Mouse (Mus musculus) fat pad, adult 2 months (tissue): ENCODE data around the gene Gm21860.
"Not testable (repeated sequence)": the region's sequence is repeated elsewhere in the genome, so short reads cannot be mapped to it uniquely, and the experiment has no call there.

Experiments
- DNase-seq: peaks from one replicate; pipeline ENCODE4 v3.0.0-alpha.2; 2011; ENCODE audit warnings: low read depth, low spot score; ENCODE audit errors: extremely low read depth

Gm21860 gene

DNA sequence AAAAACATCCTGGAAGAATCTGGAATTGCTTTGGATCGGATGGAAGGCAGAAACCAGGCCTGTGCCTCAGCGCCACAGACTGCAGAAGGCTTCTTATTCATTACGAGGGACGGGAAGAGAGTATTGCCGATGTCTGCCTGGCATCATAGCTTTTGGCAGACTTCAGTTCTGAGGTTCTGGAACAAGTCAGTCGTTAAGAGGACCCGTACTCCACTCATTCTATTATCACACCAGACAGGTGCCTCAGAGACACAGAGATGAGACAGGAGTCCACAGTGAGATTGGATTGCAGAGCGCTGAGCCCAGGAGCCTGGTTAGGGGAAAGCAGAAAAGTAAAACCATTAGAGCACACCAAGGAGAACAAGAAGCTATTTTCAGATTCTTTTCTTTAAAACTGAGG lies at the start of gene Gm21860:
Gene Gm21860, minus strand, starts transcription at position 101 of the 400 bp plus-strand sequence.
- DNase-seq, result not testable (repeated sequence)

DNA sequence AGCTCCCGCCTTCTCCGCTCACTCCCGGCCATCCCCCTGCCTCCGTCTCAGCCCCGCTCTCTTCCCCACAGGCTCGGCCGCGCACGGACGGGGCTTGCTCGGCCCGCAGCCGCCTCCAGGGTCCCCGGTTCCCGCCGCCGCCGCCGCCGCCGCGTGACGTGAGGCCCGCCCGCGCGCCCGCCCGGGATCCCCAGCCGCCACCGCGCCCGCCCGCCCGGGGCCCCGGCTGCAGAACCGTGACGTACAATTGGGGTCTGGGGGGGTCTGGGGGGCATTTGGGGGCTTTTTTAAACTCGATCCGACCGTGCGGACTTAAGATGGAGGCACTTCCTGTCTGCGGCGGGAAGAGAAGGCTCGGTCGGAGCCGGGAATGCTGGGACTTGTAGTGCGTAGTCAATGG lies 29.8 kb upstream of the Gm21860 start, which contains the start of gene Gm47283:
Gene Gm47283, plus strand, starts transcription at position 301 of the 400 bp plus-strand sequence.
- DNase-seq, result not testable (repeated sequence)

DNA sequence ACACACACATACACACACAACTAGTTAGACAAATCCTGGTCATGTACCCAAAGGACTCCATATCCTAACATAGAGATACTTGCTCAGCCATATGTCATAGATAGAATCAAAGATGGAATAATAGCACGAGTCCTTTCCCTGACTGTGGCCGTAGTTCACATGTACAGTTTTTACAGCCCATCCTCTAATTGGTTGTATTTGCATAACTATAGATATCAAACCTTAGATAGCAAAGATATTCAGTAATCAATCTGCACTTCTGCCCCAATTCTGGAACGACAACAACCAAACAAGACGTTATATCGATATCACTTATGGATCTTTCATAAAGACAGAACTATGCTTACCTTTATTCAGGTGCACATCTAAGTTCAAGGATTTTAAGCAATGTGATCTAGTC lies 9.4 kb downstream of the Gm21860 start:
- DNase-seq, result not testable (repeated sequence)

DNA sequence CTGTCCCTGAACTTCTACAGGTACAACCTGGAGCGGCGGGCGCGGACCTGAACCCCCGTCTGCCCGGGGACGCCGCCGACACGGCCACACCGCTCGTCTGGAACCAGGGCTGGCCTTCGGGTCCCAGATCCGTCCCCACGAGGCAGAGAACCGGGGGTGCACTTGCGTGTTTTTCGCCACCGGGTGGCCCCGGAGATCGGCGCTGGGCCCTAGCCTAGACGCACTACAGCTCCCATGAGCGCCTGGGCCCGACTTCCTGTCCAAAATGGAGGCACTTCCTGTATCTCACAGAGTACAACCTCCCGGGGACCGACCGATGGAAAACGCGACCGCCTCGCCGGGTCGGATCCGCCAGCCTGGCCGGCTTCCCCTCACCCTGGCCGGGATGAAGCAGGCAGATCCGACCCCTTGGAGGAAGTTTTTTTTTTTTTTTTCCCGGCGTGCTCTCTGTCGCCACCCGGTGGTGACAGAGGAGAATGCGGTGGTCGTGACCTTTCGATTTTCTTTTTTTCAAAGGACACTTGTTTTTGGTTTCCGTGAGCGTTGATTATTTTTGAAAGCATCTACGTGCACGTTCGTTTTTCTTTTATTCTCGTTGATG lies 10.1 kb downstream of the Gm21860 start:
- DNase-seq, result not testable (repeated sequence)

DNA sequence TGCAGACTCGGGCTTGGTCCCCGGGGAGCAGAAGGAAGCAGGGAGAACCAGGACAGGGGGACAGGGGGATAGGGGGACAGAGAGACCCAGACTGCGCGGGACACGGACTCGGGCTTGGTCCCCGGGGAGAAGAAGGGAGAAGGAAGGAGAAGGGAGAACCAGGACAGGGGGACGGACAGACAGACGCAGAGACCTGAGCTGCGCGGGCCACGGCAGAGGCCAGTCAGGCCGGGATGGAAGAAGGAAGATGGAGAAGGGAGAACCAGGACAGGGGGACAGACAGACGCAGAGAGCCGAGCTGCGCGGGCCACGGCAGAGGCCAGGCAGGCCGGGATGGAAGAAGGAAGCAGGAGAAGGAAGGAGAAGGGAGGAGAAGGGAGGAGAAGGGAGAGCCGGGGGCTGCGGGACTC lies 10.8 kb downstream of the Gm21860 start:
- DNase-seq, result no peak

DNA sequence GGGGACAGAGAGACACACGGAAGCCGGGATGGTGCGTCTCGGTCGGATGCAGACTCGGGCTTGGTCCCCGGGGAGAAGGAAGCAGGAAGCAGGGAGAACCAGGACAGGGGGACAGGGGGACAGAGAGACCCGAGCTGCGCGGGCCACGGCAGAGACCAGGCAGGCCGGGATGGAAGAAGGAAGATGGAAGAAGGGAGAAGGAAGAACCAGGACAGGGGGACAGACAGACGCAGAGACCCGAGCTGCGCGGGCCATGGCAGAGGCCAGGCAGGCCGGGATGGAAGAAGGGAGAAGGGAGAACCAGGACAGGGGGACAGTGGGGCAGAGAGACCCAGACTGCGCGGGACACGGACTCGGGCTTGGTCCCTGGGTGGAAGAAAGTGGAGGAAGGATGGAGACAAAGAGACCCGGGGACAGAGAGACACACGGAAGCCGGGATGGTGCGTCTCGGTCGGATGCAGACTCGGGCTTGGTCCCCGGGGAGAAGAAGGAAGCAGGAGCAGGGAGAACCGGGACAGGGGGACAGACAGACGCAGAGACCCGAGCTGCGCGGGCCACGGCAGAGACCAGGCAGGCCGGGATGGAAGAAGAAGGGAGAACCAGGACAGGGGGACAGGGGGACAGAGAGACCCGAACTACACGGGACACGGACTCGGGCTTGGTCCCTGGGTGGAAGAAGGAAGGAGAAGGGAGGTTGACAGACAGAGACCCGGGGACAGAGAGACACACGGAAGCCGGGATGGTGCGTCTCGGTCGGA lies 11.4 kb downstream of the Gm21860 start:
- not testable (repeated sequence) for DNase-seq

DNA sequence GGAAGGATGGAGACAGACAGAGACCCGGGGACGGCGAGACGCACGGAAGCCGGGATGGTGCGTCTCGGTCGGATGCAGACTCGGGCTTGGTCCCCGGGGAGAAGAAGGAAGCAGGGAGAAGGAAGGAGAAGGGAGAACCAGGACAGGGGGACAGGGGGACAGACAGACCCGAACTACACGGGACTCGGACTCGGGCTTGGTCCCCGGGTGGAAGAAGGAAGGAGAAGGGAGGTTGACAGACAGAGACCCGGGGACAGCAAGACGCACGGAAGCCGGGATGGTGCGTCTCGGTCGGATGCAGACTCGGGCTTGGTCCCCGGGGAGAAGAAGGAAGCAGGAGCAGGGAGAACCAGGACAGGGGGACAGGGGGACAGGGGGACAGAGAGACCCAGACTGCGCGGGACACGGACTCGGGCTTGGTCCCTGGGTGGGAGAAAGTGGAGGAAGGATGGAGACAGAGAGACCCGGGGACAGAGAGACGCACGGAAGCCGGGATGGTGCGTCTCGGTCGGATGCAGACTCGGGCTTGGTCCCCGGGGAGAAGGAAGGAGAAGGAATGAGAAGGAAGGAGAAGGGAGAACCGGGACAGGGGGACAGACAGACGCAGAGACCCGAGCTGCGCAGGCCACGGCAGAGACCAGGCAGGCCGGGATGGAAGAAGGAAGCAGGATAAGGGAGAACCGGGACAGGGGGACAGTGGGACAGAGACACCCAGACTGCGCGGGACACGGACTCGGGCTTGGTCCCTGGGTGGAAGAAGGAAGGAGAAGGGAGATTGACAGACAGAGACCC lies 12.2 kb downstream of the Gm21860 start:
- DNase-seq, result not testable (repeated sequence)

DNA sequence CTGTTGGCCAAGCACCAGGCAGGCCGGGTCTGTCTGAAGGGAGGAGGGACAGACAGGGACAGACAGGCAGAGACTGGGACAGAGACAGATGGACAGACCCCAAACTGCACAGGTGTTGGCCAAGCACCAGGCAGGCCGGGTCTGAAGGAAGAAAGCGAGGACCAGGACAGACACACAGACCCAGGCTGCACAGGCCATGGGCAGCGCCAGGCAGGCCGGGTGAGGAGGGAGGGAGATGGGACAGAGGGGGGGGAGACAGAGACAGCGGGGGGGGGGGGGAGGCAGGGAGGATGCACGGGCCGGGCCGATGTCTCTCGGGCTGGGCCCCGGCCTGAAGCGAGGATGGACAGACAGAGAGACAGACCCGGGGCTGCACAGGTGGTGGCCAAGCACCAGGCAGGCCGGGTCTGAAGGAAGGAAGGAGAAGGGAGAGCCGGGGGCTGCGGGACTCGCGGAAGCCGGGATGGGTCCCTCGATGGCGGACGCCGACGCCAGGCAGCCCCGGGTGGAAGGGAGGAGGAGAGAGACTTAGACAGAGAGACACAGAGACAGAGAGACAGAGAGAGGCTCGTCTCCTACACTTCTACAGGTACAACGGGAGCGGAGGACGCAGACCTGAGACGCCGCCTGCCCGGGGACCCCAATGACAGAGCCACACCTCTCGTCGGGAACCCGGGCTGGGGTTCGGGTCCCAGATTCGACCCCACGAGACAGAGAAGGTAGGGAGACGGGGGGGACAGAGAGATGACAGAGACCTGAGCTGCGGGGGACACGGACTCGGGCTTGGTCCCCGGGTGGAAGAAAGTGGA lies 13.0 kb downstream of the Gm21860 start:
- DNase-seq, result not testable (repeated sequence)

DNA sequence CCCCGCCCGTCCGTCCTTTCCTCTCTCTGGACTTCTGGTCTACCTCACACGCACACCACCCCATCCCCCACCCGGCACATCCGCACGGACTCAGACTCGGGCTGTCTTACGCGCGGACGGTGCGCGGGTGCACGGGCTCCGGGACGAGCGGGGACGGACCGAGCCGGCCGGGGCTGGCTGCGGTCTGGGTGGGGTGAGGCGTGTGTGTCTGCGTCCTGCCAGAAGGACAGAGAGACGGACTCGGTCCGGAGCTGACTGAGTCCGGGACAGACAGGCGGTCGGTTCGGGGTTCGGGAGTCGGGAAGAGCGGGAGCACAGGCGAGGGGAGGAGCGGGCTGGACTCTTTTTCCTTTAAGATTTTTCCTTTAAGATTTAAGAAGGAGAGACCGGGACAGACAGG lies 13.6 kb downstream of the Gm21860 start:
- DNase-seq, result not testable (repeated sequence)

DNA sequence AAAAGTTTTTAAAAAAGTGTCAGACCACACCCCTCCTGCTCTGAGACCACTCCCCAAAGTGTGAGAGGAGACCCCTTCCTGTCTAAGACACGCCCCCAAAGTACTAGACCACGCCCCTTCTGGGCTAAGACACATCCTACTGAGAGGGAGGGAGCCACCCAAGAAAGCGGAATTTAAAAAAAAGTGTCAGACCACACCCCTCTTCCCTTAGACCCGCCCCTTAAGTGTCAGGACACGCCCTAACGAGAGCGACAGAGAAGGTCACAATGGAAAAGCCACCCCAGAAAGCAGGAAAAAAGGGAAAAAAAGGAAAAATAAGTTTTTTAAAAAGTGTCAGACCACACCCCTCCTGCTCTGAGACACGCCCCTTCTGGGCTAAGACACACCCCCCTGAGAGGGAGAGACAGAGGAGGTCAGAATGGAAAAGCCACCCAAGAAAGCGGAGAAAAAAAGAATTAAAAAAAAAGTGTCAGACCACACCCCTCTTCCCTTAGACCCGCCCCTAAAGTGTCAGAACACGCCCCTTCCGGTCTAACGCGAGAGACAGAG lies 14.5 kb downstream of the Gm21860 start:
- no peak for DNase-seq

DNA sequence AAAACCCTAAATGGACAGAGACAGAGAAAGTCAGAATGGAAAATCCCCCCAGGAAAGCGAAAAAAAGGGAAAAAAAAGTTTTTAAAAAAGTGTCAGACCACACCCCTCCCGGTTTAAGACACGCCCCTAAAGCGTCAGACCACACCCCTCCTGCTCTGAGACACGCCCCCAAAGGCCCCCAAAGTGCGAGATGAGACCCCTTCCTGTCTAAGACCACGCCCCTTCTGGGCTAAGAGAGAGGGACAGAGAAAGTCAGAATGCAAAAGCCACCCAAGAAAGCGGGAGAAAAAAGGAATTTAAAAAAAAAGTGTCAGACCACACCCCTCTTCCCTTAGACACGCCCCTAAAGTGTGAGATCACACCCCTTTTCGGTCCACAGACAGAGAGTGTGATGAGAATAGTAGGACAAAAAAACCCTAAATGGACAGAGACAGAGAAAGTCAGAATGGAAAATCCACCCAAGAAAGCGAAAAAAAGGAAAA lies 15.0 kb downstream of the Gm21860 start:
- DNase-seq, result not testable (repeated sequence)

DNA sequence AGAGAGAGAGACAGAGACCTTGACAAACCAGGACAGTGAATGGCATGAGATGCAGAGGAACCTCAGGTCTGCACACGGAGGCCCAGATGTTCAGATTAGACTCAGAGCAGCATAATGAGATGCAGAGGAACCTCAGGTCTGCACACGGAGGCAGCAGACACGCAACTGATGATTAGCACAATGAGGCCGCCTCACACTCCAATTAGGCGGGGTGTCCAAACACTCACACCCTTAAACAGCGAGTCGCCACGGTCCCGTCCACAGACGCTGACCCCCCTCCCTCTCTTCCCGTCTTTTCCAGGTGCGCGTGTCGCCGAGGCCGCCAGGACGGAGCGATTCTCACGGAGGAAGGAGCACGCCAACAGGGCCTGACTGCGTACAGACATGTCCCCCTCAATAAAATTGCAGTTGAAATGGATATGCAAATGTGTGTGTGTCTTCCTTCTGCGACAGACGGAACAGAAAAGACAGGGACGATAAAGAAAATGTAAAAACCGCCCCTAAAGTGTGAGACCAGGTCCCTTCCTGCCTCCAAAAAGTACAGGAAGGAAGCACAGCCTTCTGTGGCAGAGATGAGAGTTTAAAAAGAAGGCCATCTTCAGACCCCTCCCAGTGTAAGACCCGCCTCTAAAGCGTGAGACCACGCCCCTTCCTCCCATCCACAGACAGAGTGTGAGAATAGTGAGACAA lies 15.6 kb downstream of the Gm21860 start:
- not testable (repeated sequence) for DNase-seq

DNA sequence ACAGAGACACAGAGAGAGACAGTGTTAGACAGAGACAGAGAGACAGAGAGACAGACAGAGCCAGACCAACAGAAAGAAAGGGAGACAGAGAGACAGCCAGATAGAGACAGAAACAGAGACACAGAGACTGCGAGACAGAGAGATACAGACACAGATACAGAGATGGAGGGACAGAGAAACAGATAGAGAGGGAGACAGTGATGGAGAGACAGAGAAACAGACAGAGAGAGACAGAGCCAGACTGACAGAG lies 16.3 kb downstream of the Gm21860 start:
- DNase-seq, result no peak

DNA sequence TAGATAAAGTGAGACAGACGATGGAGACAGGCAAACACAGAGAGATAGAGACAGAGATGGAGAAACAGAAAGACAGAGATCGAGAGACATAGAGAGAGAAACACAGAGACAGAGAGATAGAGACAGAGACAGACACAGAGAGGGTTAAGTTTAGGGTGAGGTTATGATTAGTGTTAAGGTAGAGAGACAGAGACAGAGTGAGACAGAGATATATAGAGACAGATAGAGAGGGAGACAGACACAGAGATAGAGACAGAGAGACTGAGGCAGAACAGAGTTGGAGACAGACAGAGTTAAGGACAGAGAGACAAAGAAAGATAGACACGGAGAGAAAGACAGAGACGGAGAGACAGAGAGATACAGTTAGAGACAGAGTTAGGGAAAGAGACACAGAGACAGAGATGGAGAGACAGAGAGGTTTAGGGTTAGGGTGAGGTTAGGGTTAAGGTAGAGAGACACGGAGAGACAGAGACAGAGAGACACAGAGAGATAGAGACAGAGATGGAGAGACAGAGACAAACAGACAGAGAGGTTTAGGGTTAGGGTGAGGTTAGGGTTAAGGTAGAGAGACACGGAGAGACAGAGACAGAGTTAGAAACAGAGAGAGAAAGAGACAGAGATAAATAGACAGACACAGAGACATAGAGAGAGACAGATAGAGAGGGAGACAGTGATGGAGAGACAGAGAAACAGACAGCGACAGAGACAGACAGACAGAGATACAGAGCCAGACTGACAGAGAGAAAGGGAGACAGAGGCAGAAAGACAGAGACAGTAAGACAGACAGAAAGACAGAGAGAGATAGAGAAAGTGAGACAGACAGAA lies 16.8 kb downstream of the Gm21860 start:
- no peak for DNase-seq

DNA sequence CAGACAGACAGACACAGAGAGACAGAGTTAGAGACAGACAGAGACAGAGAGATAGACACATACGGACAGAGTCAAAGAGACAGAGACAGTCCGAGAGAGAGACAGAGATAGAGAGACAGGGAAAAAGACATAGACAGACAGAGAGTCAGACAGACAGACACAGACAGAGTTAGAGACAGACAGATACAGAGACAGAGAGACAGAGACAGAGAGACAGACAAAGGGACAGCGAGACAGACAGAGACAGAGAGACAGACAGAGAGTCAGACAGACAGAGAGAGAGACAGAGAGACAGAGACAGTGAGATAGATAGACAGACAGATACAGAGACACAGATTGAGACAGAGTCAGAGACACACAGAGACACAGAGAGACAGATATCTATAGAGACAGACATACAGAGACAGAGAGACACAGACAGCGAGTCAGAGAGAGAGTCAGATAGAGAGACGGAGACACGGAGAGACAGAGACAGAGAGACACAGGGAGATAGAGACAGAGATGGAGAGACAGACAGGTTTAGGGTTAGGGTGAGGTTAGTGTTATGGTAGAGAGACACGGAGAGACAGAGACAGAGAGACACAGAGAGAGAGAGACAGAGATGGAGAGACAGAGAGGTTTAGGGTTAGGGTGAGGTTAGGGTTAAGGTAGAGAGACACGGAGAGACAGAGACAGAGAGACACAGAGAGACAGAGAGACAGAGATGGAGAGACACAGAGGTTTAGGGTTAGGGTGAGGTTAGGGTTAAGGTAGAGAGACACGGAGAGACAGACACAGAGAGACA lies 18.2 kb downstream of the Gm21860 start:
- DNase-seq, result not testable (repeated sequence)

DNA sequence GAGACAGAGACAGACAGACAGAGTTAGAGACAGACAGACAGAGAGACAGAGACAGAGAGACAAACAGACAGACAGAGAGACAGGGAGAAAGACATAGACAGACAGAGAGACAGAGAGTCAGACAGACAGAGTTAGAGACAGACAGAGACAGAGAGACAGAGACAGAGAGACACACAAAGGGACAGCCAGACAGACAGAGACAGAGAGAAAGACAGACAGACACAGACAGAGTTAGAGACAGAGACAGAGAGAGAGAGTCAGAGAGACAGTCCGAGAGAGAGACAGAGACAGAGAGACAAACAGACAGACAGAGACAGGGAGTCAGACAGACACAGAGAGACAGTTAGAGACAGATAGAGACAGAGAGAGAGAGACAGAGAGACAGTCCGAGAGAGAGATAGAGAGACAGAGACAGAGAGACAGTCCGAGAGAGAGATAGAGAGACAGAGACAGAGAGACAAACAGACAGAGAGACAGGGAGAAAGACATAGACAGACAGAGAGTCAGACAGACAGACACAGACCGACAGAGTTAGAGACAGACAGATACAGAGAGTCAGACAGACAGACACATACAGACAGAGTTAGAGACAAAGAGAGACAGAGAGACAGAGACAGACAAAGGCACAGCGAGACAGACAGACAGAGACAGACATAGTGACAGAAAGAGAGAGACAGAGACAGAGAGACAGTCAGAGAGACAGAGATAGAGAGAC lies 19.3 kb downstream of the Gm21860 start:
- not testable (repeated sequence) for DNase-seq

DNA sequence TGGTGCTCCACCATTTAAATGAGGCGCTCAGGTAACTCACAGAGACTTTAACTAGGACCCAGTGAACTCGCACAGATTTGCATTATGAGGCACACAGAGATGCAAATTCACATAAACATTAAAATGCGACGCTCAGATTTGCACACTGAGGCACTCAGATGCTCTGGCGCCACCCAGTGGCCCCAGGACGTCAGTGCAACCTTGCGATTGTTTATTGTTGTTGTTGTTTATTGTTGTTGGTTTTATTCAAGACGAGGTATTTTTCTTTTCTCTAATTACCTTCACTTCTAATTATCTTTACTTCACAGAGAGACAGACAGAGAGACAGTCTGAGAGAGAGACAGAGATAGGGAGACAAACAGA lies 20.3 kb downstream of the Gm21860 start:
- not testable (repeated sequence) for DNase-seq
